Mouse (Mus musculus) cerebellum, adult 18-20 months (tissue): Measurements from ENCODE around the gene Ascc2.

Experiments used
- DNase-seq, 2 experiments: peaks; one replicate each; pipeline ENCODE4 v3.0.0; 2021

Gene Ascc2

DNA sequence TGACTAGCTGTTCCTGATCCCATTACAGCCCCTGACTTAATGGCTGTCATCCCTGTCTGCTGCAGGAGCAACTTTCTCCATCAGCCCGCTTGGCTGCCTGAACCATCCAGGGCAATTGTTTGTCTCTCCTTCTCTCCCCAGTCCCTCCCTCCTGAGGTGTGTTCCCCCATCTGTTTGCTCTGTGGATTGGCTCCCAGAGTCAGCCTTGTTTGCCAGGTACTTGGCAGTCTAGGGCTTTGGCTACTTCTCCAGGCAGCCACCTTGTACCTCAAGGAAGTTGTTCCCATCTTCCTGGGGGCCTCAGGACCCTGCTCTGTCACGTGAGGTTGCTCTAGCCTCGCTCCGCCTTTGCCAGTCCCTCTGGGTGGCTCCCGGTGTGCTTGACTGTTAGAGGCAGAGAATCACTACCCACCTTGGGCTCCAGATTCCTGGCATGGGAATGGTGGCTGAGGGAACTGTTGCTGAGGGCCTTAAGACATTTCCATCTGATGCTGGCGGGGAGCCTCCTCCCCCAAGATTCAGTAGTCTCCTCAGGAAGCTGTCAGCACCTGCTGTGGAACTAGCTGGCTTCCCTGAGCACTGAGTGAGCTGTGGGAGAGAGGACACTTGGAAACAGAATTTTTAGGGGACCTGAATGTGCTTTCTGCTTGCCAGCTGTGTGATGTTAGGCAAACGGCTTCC, 83.5 kb downstream of the Ascc2 start:
- peak; percentile 73 to 88 for DNase-seq

DNA sequence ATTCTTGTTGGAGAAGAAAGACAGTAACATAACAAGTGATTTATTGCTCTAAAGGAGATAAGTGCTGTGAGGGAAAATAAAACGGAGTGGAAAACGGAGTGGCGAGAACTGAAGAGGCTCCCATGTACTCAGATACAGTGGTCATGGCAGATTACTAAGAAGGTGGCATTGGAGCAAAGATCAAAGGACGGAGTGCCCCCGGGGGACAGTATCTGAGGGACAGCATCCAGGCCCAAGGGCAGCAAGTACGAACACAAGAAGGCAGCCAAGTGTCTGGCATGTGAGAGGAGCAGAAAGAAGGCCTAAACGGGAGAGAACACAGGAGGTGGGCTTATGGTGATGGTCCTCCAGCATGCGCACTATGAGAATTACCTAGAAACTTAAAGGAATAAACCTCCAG, 84.2 kb downstream of the Ascc2 start:
- DNase-seq, result no peak

DNA sequence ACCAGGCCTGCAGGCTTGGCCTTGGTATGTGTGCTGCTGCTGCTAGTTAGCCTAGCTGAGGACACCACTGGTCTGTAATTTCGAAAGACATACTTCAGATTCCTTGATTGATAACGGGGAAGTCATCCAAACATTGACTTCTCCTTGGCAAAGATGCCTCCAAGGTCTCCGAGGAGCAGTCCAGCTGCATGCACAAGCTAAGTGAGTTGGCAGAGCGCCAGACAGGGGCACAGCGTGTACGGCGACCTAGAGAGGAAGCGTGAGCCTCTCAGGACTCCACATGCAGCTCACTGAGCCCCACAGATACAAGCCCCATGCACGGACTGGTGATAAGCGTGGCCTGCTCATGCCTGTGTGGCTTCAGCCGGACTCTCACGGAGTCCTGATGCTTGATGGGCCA, 92.1 kb downstream of the Ascc2 start:
- DNase-seq, result no peak

DNA sequence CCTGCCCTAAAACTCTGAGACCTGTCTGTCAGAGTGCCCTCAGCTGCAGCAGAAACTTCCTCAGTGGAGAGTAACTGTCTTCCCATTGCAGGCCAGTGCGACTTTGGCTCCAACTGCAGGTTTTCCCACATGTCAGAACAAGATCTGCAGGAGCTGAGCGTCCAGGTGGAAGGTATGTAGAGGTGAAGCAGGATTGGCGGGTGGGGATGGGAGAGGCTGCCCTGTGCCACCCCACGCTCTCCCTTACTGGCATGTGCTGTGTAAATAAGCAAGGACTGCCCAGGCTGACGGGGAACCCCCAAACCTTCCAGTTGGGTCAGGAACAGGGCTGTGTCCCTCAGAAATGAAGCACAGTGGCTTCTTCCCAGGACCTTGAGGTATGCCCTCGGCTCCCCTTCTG, 92.5 kb downstream of the Ascc2 start:
- DNase-seq, result no peak

DNA sequence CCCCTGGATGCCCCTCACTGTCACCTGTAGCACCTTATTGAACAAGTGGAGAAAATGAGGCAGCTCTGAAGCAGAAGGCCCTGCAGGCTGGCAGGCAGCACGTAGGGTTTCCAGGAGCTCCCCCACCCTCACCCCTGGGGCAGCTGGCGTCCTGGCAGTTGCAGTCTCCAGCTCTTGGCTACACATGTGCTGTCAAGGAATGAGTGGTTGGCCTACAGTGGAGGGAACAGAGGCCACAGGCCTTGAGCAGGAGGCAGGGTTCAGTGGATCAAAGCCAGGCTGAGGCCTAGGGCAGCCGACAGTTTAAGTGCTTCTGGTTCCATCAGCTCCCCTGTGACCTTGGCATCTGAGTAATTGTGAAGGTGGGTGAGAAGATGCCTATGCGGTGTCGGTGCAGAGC, 93.4 kb downstream of the Ascc2 start:
- DNase-seq, result no peak

DNA sequence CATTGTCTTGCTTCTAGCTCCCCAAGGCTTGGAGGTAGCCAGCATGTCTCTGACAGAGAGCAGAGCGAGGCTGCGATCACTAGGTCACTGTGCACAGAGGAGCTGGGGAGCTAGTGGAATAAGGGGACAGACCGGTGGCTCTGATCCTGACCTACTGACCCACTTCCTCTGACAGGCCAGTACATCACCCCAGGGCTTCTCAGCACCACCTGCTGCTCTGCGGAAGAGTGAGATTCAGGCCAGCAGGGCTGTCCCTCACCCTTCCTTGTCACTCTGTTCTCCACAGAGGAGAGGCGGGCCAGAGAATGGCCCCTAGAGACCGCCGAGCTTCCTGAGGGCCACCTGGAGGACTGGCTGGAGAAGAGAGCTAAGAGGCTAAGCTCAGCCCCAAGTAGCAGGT, 94.2 kb downstream of the Ascc2 start:
- DNase-seq, result peak; percentile 50 to 63

DNA sequence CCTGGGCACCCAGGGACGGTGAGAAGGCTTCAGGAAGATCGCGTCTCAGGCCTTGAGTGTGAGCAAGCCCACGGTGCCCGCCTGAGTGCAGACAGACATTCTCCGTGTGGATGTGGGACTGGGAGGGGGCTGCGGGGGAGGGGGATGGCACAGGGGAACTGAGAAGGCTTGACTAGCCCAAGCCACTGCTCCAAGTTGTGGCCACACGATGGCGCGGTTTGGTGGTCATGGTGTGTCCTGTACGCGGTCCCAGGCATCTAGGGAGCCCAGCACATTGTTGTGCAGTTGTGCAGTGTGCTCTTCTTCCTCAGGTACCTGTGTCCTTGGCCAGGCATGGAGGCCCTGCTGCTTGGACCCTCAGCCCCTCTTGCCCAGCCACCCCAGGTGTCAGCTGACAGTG, 96.6 kb downstream of the Ascc2 start:
- DNase-seq, result no peak
